Mouse (Mus musculus): ENCODE results near the gene Tmem178b. TPM values are rescaled to one million over a fixed set of nuclear protein-coding genes. Genes with fewer than 3 reads are reported as not detected.

Gene Tmem178b
- total and polyA plus RNA-seq, 2 experiments from 2014 or later = 0.07 TPM; not detected in 1

DNA sequence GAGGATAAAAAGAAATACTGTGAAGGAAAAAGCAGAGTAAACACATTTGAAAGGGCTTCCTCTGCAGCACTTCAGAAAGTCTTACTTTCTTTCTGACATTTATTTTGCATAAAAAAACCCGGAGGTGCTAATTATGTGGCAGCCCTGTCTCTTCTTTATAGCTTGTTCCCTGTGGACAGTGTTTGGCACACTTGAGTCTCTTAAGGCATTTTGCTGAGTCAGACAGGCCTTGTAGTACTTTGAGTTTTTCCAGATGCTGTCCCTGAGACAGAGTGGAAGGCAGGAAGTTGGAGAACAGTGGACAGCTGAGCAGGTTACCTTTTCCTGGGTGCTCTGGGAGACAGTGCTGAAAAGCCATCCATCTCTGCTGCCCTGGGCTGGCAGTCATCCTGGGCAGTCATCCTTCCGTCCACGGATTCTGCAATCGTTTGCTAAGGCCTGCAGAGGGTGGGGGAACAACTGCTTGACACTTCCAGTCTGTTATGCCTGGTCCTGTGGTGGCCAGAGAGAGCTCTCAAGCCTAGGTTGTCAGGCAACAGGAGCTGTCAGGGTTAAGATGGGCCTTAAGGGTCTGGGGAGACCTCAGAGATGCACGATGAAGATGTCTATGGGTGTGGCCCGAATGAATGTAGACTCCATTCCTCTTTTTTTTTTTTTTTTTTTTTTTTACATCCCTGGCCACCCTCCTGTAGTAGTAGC is 46.1 kb downstream of the Tmem178b start:
- H3K9me3 ChIP-seq (replicated peaks; ENCODE audit: control insufficient read depth, low read length) = no peaks in the 10 kb centered on the region
- no peak for ATAC-seq (ENCODE audit: insufficient read depth, low read depth)
- no peaks in the 10 kb centered on the region for H3K4me1 ChIP-seq (ENCODE audit: control insufficient read depth, insufficient read depth)
- no peak for DNase-seq (ENCODE audit: low spot score)
- H3K27me3 ChIP-seq (ENCODE audit: control insufficient read depth, insufficient read depth, low read length) = no peaks in the 10 kb centered on the region
- no peak overlapping the region for H3K9ac ChIP-seq (replicated peaks; ENCODE audit: low read depth, low read length)
- WGBS = 66% methylated on average over 6 of the region's 6 CpGs
- no peaks in the 10 kb centered on the region for H3K36me3 ChIP-seq (replicated peaks; ENCODE audit: control insufficient read depth, insufficient read depth, low read length)
- no peak overlapping the region for H3K27ac ChIP-seq (ENCODE audit: low read depth)
- no peak overlapping the region for H3K4me2 ChIP-seq (ENCODE audit: low read depth, low read length)
- no peak overlapping the region for H3K4me3 ChIP-seq (ENCODE audit: low read depth, low read length)
- TF ChIP-seq EP300 (IDR thresholded peaks at IDR 0.05; ENCODE audit: low read depth) = no peak
- no peak for TF ChIP-seq CTCF (IDR thresholded peaks at IDR 0.05; ENCODE audit: low read depth)

DNA sequence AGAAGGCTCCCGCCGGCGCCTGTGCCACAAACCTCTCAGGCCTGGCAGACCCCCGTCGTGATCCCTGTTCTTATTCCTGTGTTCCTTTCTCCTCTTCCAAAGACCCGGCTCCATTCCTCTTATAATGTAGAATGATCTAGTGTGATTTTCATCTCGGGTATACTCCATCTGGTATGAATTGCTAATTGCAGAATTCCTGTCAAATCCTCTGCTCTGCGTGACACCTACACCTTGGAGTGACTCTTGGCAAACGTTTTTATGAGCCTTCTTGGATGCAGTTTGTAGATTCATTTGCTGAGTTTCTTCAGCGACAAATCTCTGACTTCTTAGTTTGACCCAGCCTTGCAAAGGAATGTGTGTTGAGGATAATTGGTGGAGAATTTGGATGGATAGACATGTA is 53.4 kb downstream of the Tmem178b start:
- H3K27ac ChIP-seq (ENCODE audit: low read depth) = no peak overlapping the region
- ATAC-seq (ENCODE audit: insufficient read depth, low read depth) (no peak), DNase-seq (ENCODE audit: low spot score) (no peak)
- no peaks in the 10 kb centered on the region for H3K4me1 ChIP-seq (ENCODE audit: control insufficient read depth, insufficient read depth)
- H3K4me2 ChIP-seq (ENCODE audit: low read depth, low read length) = no peak overlapping the region
- no peak overlapping the region for H3K4me3 ChIP-seq (ENCODE audit: low read depth, low read length)
- no peaks in the 10 kb centered on the region for H3K9me3 ChIP-seq (replicated peaks; ENCODE audit: control insufficient read depth, low read length)
- H3K9ac ChIP-seq (replicated peaks; ENCODE audit: low read depth, low read length) = no peak overlapping the region
- WGBS = 76% methylated on average over 10 of the region's 10 CpGs
- H3K36me3 ChIP-seq (replicated peaks; ENCODE audit: control insufficient read depth, insufficient read depth, low read length) = no peaks in the 10 kb centered on the region
- TF ChIP-seq CTCF (IDR thresholded peaks at IDR 0.05; ENCODE audit: low read depth) = no peak
- TF ChIP-seq EP300 (IDR thresholded peaks at IDR 0.05; ENCODE audit: low read depth) = no peak
- H3K27me3 ChIP-seq (ENCODE audit: control insufficient read depth, insufficient read depth, low read length) = no peaks in the 10 kb centered on the region

GRCm38 (mm10) chr6:39936590-39936989 is 63.5 kb downstream of the Tmem178b start:
- WGBS = 61% methylated on average over 3 of the region's 3 CpGs
- no peak overlapping the region for H3K27ac ChIP-seq (ENCODE audit: low read depth)
- DNase-seq (ENCODE audit: low spot score) (no peak), ATAC-seq (ENCODE audit: insufficient read depth, low read depth) (no peak)
- no peak for TF ChIP-seq CTCF (IDR thresholded peaks at IDR 0.05; ENCODE audit: low read depth)
- TF ChIP-seq EP300 (IDR thresholded peaks at IDR 0.05; ENCODE audit: low read depth) = no peak
- no peak overlapping the region for H3K4me3 ChIP-seq (ENCODE audit: low read depth, low read length)
- no peaks in the 10 kb centered on the region for H3K4me1 ChIP-seq (ENCODE audit: control insufficient read depth, insufficient read depth)
- H3K9ac ChIP-seq (replicated peaks; ENCODE audit: low read depth, low read length) = no peak overlapping the region
- no peak overlapping the region for H3K4me2 ChIP-seq (ENCODE audit: low read depth, low read length)
- no peaks in the 10 kb centered on the region for H3K36me3 ChIP-seq (replicated peaks; ENCODE audit: control insufficient read depth, insufficient read depth, low read length)
- no peaks in the 10 kb centered on the region for H3K9me3 ChIP-seq (replicated peaks; ENCODE audit: control insufficient read depth, low read length)
- H3K27me3 ChIP-seq (ENCODE audit: control insufficient read depth, insufficient read depth, low read length) = no peaks in the 10 kb centered on the region

DNA sequence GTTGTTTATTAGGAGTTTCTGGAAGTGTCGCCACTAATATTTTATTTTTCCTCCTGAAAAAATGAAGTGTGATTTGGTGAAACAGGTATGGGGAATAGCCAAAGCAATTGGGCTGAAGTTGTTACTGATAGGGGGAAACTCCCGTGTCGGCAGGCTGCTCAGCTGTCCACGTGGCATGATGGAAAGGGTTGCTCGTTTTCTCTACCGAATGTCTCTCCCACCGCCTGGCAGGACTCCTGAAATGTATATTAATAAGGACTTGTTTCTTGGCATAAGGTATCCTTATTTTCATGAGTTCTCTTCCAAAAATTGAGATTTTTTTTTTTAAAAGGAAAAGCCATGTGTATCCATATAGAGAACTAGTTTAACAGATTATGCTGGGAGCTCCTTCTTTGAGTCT is 67.8 kb downstream of the Tmem178b start:
- no peak for ATAC-seq (ENCODE audit: insufficient read depth, low read depth)
- no peak for TF ChIP-seq CTCF (IDR thresholded peaks at IDR 0.05; ENCODE audit: low read depth)
- no peak for TF ChIP-seq EP300 (IDR thresholded peaks at IDR 0.05; ENCODE audit: low read depth)

GRCm38 (mm10) chr6:39944854-39945253 is 71.8 kb downstream of the Tmem178b start:
- DNase-seq (ENCODE audit: low spot score) (no peak), ATAC-seq (ENCODE audit: insufficient read depth, low read depth) (no peak)
- Histone ChIP-seq H3K27me3 (ENCODE audit: control insufficient read depth, insufficient read depth, low read length) (no peaks in the 10 kb centered on the region), H3K4me1 (ENCODE audit: control insufficient read depth, insufficient read depth) (no peaks in the 10 kb centered on the region), H3K4me3 (ENCODE audit: low read depth, low read length) (no peak overlapping the region), H3K36me3 (replicated peaks; ENCODE audit: control insufficient read depth, insufficient read depth, low read length) (no peaks in the 10 kb centered on the region), H3K9ac (replicated peaks; ENCODE audit: low read depth, low read length) (no peak overlapping the region), H3K27ac (ENCODE audit: low read depth) (no peak overlapping the region), H3K4me2 (ENCODE audit: low read depth, low read length) (no peak overlapping the region), H3K9me3 (replicated peaks; ENCODE audit: control insufficient read depth, low read length) (no peaks in the 10 kb centered on the region)
- WGBS = 71% methylated on average over 9 of the region's 9 CpGs
- TF ChIP-seq CTCF (IDR thresholded peaks at IDR 0.05; ENCODE audit: low read depth) (no peak), EP300 (IDR thresholded peaks at IDR 0.05; ENCODE audit: low read depth) (no peak)

More for the DNA sequence above, 67.8 kb downstream of the Tmem178b start:
- H3K9me3 ChIP-seq (replicated peaks; ENCODE audit: control insufficient read depth, low read length) = no peaks in the 10 kb centered on the region
- H3K9ac ChIP-seq (replicated peaks; ENCODE audit: low read depth, low read length) = no peak overlapping the region
- H3K27ac ChIP-seq (ENCODE audit: low read depth) = no peak overlapping the region
- no peaks in the 10 kb centered on the region for H3K36me3 ChIP-seq (replicated peaks; ENCODE audit: control insufficient read depth, insufficient read depth, low read length)
- no peak overlapping the region for H3K4me3 ChIP-seq (ENCODE audit: low read depth, low read length)
- H3K4me1 ChIP-seq (ENCODE audit: control insufficient read depth, insufficient read depth) = no peaks in the 10 kb centered on the region
- H3K4me2 ChIP-seq (ENCODE audit: low read depth, low read length) = no peak overlapping the region
- 70% methylated on average over 7 of the region's 7 CpGs for WGBS
- no peaks in the 10 kb centered on the region for H3K27me3 ChIP-seq (ENCODE audit: control insufficient read depth, insufficient read depth, low read length)
- DNase-seq (ENCODE audit: low spot score) = no peak

Data from heart, postnatal 0 days (tissue).